Mouse (Mus musculus): ENCODE data around the gene Gapvd1. TPM values are rescaled to one million over a fixed set of nuclear protein-coding genes. Genes with fewer than 3 reads are reported as not detected.

Gapvd1 gene
- polyA plus RNA-seq, 1 experiment from 2014 or later: 107 TPM

- ATAC-seq: no peak
- H3K9ac ChIP-seq (ENCODE audit: low read depth, low read length): no peak overlapping the region
- no peak overlapping the region for H3K27ac ChIP-seq (ENCODE audit: low read length)
- no peaks in the 10 kb centered on the region for H3K27me3 ChIP-seq (ENCODE audit: control insufficient read depth, insufficient read depth, low read depth, low read length)
- no peak overlapping the region for H3K4me3 ChIP-seq (ENCODE audit: low read depth, low read length)
- H3K4me2 ChIP-seq (ENCODE audit: low read length): no peak overlapping the region
- H3K9me3 ChIP-seq (replicated peaks; ENCODE audit: control insufficient read depth, low read length, poor library complexity, severe bottlenecking): no peaks in the 10 kb centered on the region
- 48% methylated on average over 17 of the region's 17 CpGs for WGBS
- H3K4me1 ChIP-seq (ENCODE audit: control insufficient read depth, insufficient read depth, low read length): peaks cover 6% of the 10 kb centered on the region
- H3K36me3 ChIP-seq (ENCODE audit: control insufficient read depth, insufficient read depth, low read length): no peaks in the 10 kb centered on the region
Measured at GRCm38 (mm10) chr2:34668440-34669191, 86.4 kb downstream of the Gapvd1 start.

GRCm38 (mm10) chr2:34667820-34668219 is 87.2 kb downstream of the Gapvd1 start:
- Histone ChIP-seq H3K4me3 (ENCODE audit: low read depth, low read length) (no peak overlapping the region), H3K27ac (ENCODE audit: low read length) (no peak overlapping the region)
- no peak for ATAC-seq

GRCm38 (mm10) chr2:34647410-34647809 is 107.6 kb downstream of the Gapvd1 start:
- WGBS: 56% methylated on average over 11 of the region's 11 CpGs

More at GRCm38 (mm10) chr2:34667820-34668219, 87.2 kb downstream of the Gapvd1 start:
- WGBS: 14% methylated on average over 10 of the region's 10 CpGs
- H3K27me3 ChIP-seq (ENCODE audit: control insufficient read depth, insufficient read depth, low read depth, low read length): no peaks in the 10 kb centered on the region
- peaks cover 6% of the 10 kb centered on the region for H3K4me1 ChIP-seq (ENCODE audit: control insufficient read depth, insufficient read depth, low read length)
- H3K36me3 ChIP-seq (ENCODE audit: control insufficient read depth, insufficient read depth, low read length): no peaks in the 10 kb centered on the region
- no peak overlapping the region for H3K9ac ChIP-seq (ENCODE audit: low read depth, low read length)
- H3K4me2 ChIP-seq (ENCODE audit: low read length): no peak overlapping the region
- H3K9me3 ChIP-seq (replicated peaks; ENCODE audit: control insufficient read depth, low read length, poor library complexity, severe bottlenecking): no peaks in the 10 kb centered on the region

GRCm38 (mm10) chr2:34646541-34646865 is 108.5 kb downstream of the Gapvd1 start:
- no peak overlapping the region for H3K9ac ChIP-seq (ENCODE audit: low read depth, low read length)
- H3K9me3 ChIP-seq (replicated peaks; ENCODE audit: control insufficient read depth, low read length, poor library complexity, severe bottlenecking): no peaks in the 10 kb centered on the region
- no peak; the same call in 1 of the 2 replicates for ATAC-seq
- H3K36me3 ChIP-seq (ENCODE audit: control insufficient read depth, insufficient read depth, low read length): no peaks in the 10 kb centered on the region
- peak overlapping the region; percentile 64 for H3K4me2 ChIP-seq (ENCODE audit: low read length)
- H3K27ac ChIP-seq (ENCODE audit: low read length): no peak overlapping the region
- peaks cover 7% of the 10 kb centered on the region for H3K4me1 ChIP-seq (ENCODE audit: control insufficient read depth, insufficient read depth, low read length)
- peaks cover 2% of the 10 kb centered on the region; the same call in 1 of the 2 replicates for H3K27me3 ChIP-seq (ENCODE audit: control insufficient read depth, insufficient read depth, low read depth, low read length)
- 9% methylated on average over 5 of the region's 5 CpGs for WGBS
- H3K4me3 ChIP-seq (ENCODE audit: low read depth, low read length): peak overlapping the region; percentile 35

More at GRCm38 (mm10) chr2:34647410-34647809, 107.6 kb downstream of the Gapvd1 start:
- ATAC-seq: no peak
- H3K27ac ChIP-seq (ENCODE audit: low read length): no peak overlapping the region
- H3K9me3 ChIP-seq (replicated peaks; ENCODE audit: control insufficient read depth, low read length, poor library complexity, severe bottlenecking): no peaks in the 10 kb centered on the region
- no peaks in the 10 kb centered on the region for H3K36me3 ChIP-seq (ENCODE audit: control insufficient read depth, insufficient read depth, low read length)
- H3K4me3 ChIP-seq (ENCODE audit: low read depth, low read length): no peak overlapping the region
- H3K27me3 ChIP-seq (ENCODE audit: control insufficient read depth, insufficient read depth, low read depth, low read length): peaks cover 2% of the 10 kb centered on the region; the same call in 1 of the 2 replicates
- peaks cover 7% of the 10 kb centered on the region for H3K4me1 ChIP-seq (ENCODE audit: control insufficient read depth, insufficient read depth, low read length)
- no peak overlapping the region for H3K9ac ChIP-seq (ENCODE audit: low read depth, low read length)
- no peak overlapping the region for H3K4me2 ChIP-seq (ENCODE audit: low read length)

- Histone ChIP-seq H3K27ac (ENCODE audit: low read length) (no peak overlapping the region), H3K9me3 (replicated peaks; ENCODE audit: control insufficient read depth, low read length, poor library complexity, severe bottlenecking) (no peaks in the 10 kb centered on the region), H3K36me3 (ENCODE audit: control insufficient read depth, insufficient read depth, low read length) (no peaks in the 10 kb centered on the region), H3K4me2 (ENCODE audit: low read length) (peak overlapping the region; percentile 64), H3K9ac (ENCODE audit: low read depth, low read length) (peak overlapping the region; percentile 39), H3K4me3 (ENCODE audit: low read depth, low read length) (peak overlapping the region; percentile 35), H3K27me3 (ENCODE audit: control insufficient read depth, insufficient read depth, low read depth, low read length) (peaks cover 2% of the 10 kb centered on the region; the same call in 1 of the 2 replicates), H3K4me1 (ENCODE audit: control insufficient read depth, insufficient read depth, low read length) (peaks cover 7% of the 10 kb centered on the region)
- WGBS: 11% methylated on average over 20 of the region's 21 CpGs
- peak; percentile 82 for ATAC-seq
Measured at GRCm38 (mm10) chr2:34645851-34646540, 109.0 kb downstream of the Gapvd1 start.

GRCm38 (mm10) chr2:34644571-34645526 is 110.2 kb downstream of the Gapvd1 start:
- no peak overlapping the region for H3K4me2 ChIP-seq (ENCODE audit: low read length)
- H3K27me3 ChIP-seq (ENCODE audit: control insufficient read depth, insufficient read depth, low read depth, low read length): peaks cover 2% of the 10 kb centered on the region; the same call in 1 of the 2 replicates
- H3K27ac ChIP-seq (ENCODE audit: low read length): no peak overlapping the region
- no peaks in the 10 kb centered on the region for H3K9me3 ChIP-seq (replicated peaks; ENCODE audit: control insufficient read depth, low read length, poor library complexity, severe bottlenecking)
- H3K36me3 ChIP-seq (ENCODE audit: control insufficient read depth, insufficient read depth, low read length): no peaks in the 10 kb centered on the region
- no peak overlapping the region for H3K4me3 ChIP-seq (ENCODE audit: low read depth, low read length)
- 33% methylated on average over 22 of the region's 22 CpGs for WGBS
- no peak overlapping the region for H3K9ac ChIP-seq (ENCODE audit: low read depth, low read length)
- peaks cover 7% of the 10 kb centered on the region for H3K4me1 ChIP-seq (ENCODE audit: control insufficient read depth, insufficient read depth, low read length)
- no peak for ATAC-seq

GRCm38 (mm10) chr2:34642351-34642750 is 112.7 kb downstream of the Gapvd1 start:
- Histone ChIP-seq H3K36me3 (ENCODE audit: control insufficient read depth, insufficient read depth, low read length) (no peaks in the 10 kb centered on the region), H3K9me3 (replicated peaks; ENCODE audit: control insufficient read depth, low read length, poor library complexity, severe bottlenecking) (no peaks in the 10 kb centered on the region), H3K27ac (ENCODE audit: low read length) (no peak overlapping the region), H3K4me1 (ENCODE audit: control insufficient read depth, insufficient read depth, low read length) (peaks cover 10% of the 10 kb centered on the region), H3K4me2 (ENCODE audit: low read length) (no peak overlapping the region), H3K4me3 (ENCODE audit: low read depth, low read length) (no peak overlapping the region), H3K9ac (ENCODE audit: low read depth, low read length) (no peak overlapping the region), H3K27me3 (ENCODE audit: control insufficient read depth, insufficient read depth, low read depth, low read length) (peaks cover 2% of the 10 kb centered on the region; the same call in 1 of the 2 replicates)
- WGBS: 23% methylated on average over 2 of the region's 2 CpGs
- no peak for ATAC-seq

- Histone ChIP-seq H3K36me3 (ENCODE audit: control insufficient read depth, insufficient read depth, low read length) (no peaks in the 10 kb centered on the region), H3K27me3 (ENCODE audit: control insufficient read depth, insufficient read depth, low read depth, low read length) (no peaks in the 10 kb centered on the region), H3K27ac (ENCODE audit: low read length) (no peak overlapping the region), H3K4me2 (ENCODE audit: low read length) (no peak overlapping the region), H3K4me1 (ENCODE audit: control insufficient read depth, insufficient read depth, low read length) (0 out of 2 replicates have a peak, but pooled peaks cover 3% of the 10 kb centered on the region), H3K9ac (ENCODE audit: low read depth, low read length) (no peak overlapping the region), H3K9me3 (replicated peaks; ENCODE audit: control insufficient read depth, low read length, poor library complexity, severe bottlenecking) (no peaks in the 10 kb centered on the region), H3K4me3 (ENCODE audit: low read depth, low read length) (no peak overlapping the region)
- 62% methylated on average over 5 of the region's 5 CpGs for WGBS
- ATAC-seq: peak; percentile 53
Measured at GRCm38 (mm10) chr2:34639725-34640124, 115.3 kb downstream of the Gapvd1 start.
